Mouse (Mus musculus) lung, adult 2 months (tissue): ENCODE data around the gene AU040320.

Experiments used
- CTCF ChIP-seq: fragments of 200-500 bp; IDR thresholded peaks from 2 replicates; pipeline ENCODE4 v1.5.1; 2011; ENCODE audit warnings: mild to moderate bottlenecking, low read length, control low read depth; ENCODE audit not compliant: insufficient read depth
- POLR2A ChIP-seq: fragments of 200-500 bp; IDR thresholded peaks from 2 replicates; pipeline ENCODE4 v1.6.1; 2011; ENCODE audit warnings: low read depth, mild to moderate bottlenecking, control low read depth, low read length, borderline replicate concordance; ENCODE audit errors: extremely low read depth

DNA sequence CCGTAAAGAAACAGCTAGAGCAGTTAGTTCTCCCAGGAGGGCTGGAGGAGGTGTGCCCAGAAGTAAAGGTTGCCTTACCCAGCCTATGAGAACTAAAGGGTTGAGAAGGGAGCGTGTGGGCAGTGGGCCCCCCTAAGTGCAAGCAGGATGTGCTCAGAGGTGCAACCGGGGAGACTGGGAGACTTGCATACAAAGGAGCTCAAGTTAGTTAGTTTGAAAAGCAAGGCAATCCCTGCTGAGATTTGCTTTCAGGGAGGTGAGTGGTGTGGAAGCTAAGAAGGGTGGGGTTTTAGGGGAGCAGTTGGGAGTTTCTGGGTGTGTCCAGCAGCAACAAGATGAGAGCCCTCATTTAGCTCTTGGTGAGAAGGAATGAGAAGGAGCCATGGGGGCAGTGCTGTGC, 89.6 kb downstream of the AU040320 start:
- TF ChIP-seq CTCF (no peak), POLR2A (no peak)
